Mouse (Mus musculus): ENCODE data around the gene Dgkh. TPM values are rescaled to one million over a fixed set of nuclear protein-coding genes. Genes with fewer than 3 reads are reported as not detected.

The Dgkh gene
- 0.76 and 0.86 TPM in 2 replicates for polyA plus RNA-seq (2015; fragmentation: Nextera tagmentation; extraction: Ambion mirVana)

DNA sequence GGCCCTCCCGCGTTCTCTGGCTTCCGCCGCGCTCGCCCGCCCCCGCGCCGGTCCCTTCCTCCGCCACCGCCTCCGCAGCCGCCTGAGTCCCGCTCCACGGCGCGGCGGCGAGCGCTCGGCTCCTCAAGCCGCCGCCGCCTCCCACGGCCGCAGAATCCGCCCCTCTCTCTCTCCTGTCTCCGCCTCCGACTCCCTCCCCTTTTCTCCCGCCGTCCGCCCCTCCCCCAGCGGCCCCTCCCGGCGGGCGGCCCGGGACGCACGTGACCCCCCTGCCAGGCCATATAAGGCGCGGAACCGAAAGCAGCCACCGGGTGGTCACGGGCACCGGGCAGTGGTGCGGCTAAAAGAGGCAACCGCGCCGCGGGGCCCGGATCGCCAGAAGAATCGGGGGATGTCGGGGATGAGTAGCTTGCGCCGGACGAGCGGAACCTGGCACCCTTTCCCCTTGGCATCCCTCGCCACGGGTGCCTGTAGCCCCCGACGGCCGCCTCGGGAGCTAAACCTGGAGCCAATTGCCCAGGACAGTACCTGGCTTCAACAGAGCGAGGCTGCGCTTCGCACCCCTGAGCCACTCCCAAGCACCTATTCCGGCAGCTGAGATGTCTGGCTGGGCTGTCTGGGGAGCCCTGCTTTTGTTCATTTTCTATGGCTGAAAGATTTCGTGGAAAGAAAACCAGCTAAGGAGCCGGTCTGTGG is at the start of gene Dgkh:
Dgkh (minus strand) TSS at position 160 of the 696 bp plus-strand sequence.
- no peaks in the 10 kb centered on the region for H3K4me1 ChIP-seq (replicated peaks; ENCODE audit: control insufficient read depth, insufficient read depth)
- H3K4me3 ChIP-seq (ENCODE audit: low read depth, low read length), result peak within 1 kb of the TSS; percentile 75
- no peaks in the 10 kb centered on the region for H3K27me3 ChIP-seq (ENCODE audit: control insufficient read depth, insufficient read depth, low read length)
- under 1% methylated on average over 44 of the region's 71 CpGs for WGBS
- TF ChIP-seq EP300 (optimal IDR thresholded peaks at IDR 0.05) (peak; percentile 71), CTCF (IDR thresholded peaks at IDR 0.05; ENCODE audit: low read depth) (0 out of 2 replicates have a peak, but pooled peaks have one; percentile 3)
- H3K9ac ChIP-seq (ENCODE audit: low read length), result peak within 1 kb of the TSS; percentile 80
- peak within 1 kb of the TSS; percentile 93 for H3K27ac ChIP-seq (replicated peaks)
- H3K4me2 ChIP-seq (replicated peaks; ENCODE audit: low read depth), result peak within 1 kb of the TSS; percentile 97
- no peaks in the 10 kb centered on the region for H3K9me3 ChIP-seq (ENCODE audit: control insufficient read depth, low read length)
- peak; percentile 96 for ATAC-seq (ENCODE audit: low FRiP score, low TSS enrichment)
- no peaks in the 10 kb centered on the region for H3K36me3 ChIP-seq (ENCODE audit: control insufficient read depth, insufficient read depth, low read length)
- DNase-seq (ENCODE audit: low spot score), result peak; percentile 85

DNA sequence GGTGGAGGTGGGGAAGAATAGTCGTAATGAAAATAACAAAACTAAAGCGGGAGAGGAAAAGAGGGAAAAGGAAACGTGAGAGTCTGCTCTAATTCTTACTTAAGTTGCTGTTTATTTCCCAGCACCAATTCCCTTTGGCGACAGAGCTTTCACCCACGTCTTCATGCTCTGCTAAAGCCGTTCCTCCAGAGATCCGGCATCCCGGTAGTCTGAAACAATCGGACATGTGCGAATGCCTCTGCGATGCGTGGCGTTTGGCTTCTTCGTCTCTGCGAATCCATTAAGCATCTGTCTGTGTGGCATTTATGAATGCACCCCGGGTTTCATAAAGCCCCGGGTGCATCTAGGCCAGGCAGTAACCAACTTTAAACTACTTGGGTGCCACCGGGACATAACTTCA is 44.6 kb upstream of the Dgkh start:
- 57% methylated on average over 18 of the region's 18 CpGs for WGBS
- H3K9me3 ChIP-seq (ENCODE audit: control insufficient read depth, low read length), result no peaks in the 10 kb centered on the region
- H3K27me3 ChIP-seq (ENCODE audit: control insufficient read depth, insufficient read depth, low read length), result no peaks in the 10 kb centered on the region
- peak overlapping the region; percentile 23; the same call in 1 of the 2 replicates for H3K4me2 ChIP-seq (replicated peaks; ENCODE audit: low read depth)
- no peak for TF ChIP-seq EP300 (optimal IDR thresholded peaks at IDR 0.05)
- TF ChIP-seq CTCF (IDR thresholded peaks at IDR 0.05; ENCODE audit: low read depth), result no peak
- DNase-seq (ENCODE audit: low spot score) (no peak), ATAC-seq (ENCODE audit: low FRiP score, low TSS enrichment) (no peak)
- no peak overlapping the region for H3K27ac ChIP-seq (replicated peaks)
- H3K4me3 ChIP-seq (ENCODE audit: low read depth, low read length), result no peak overlapping the region
- H3K4me1 ChIP-seq (replicated peaks; ENCODE audit: control insufficient read depth, insufficient read depth), result no peaks in the 10 kb centered on the region
- H3K36me3 ChIP-seq (ENCODE audit: control insufficient read depth, insufficient read depth, low read length), result no peaks in the 10 kb centered on the region
- no peak overlapping the region for H3K9ac ChIP-seq (ENCODE audit: low read length)

DNA sequence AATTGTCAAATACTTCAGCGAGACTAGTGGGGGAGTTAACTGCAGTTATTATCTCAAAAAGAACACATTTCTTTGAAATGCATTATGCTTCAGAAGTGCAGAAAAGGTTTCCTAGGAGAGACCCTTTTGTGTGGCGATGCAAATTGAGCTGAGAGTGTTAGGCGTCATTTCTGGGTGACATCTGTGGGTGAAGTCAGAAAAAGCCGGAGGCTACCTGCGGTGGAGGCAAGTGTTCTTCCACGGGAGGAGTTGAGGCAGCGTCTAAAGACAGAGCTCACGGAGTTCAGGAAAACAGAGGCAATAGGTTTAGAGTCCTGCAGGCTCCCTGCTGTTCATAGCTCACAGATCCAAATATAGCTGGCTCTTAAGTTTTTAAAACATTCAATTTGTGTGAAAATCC is 44.1 kb upstream of the Dgkh start:
- Histone ChIP-seq H3K27me3 (ENCODE audit: control insufficient read depth, insufficient read depth, low read length) (no peaks in the 10 kb centered on the region), H3K9ac (ENCODE audit: low read length) (no peak overlapping the region), H3K4me2 (replicated peaks; ENCODE audit: low read depth) (0 out of 2 replicates have a peak overlapping the region, but pooled peaks have one; percentile 23), H3K9me3 (ENCODE audit: control insufficient read depth, low read length) (no peaks in the 10 kb centered on the region), H3K36me3 (ENCODE audit: control insufficient read depth, insufficient read depth, low read length) (no peaks in the 10 kb centered on the region), H3K4me1 (replicated peaks; ENCODE audit: control insufficient read depth, insufficient read depth) (no peaks in the 10 kb centered on the region), H3K4me3 (ENCODE audit: low read depth, low read length) (no peak overlapping the region), H3K27ac (replicated peaks) (no peak overlapping the region)
- DNase-seq (ENCODE audit: low spot score) (no peak), ATAC-seq (ENCODE audit: low FRiP score, low TSS enrichment) (no peak)
- WGBS, result 39% methylated on average over 8 of the region's 8 CpGs
- TF ChIP-seq CTCF (IDR thresholded peaks at IDR 0.05; ENCODE audit: low read depth), result no peak
- TF ChIP-seq EP300 (optimal IDR thresholded peaks at IDR 0.05), result no peak

DNA sequence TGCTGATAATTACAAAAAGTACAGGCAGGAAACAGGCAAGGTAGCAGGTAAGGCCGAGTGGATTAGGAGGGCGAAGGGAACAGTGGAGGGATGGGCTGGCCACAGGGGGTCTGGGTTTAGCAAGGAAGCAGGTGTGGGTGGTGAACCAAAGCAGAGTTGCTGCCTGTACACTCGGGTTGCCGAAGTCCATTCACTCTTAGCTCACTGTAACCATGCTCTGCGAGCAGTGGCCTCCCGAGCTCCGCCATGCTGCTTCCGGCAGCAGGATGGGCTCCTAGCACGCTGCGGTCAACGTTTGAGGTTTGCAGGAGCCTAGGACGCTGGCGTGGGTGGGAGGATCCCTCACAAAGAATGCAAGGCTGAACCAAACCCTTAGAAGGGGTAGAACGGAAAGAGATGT is 43.1 kb upstream of the Dgkh start:
- Histone ChIP-seq H3K27ac (replicated peaks) (no peak overlapping the region), H3K4me1 (replicated peaks; ENCODE audit: control insufficient read depth, insufficient read depth) (no peaks in the 10 kb centered on the region), H3K9ac (ENCODE audit: low read length) (no peak overlapping the region), H3K9me3 (ENCODE audit: control insufficient read depth, low read length) (no peaks in the 10 kb centered on the region), H3K4me3 (ENCODE audit: low read depth, low read length) (no peak overlapping the region), H3K27me3 (ENCODE audit: control insufficient read depth, insufficient read depth, low read length) (no peaks in the 10 kb centered on the region), H3K36me3 (ENCODE audit: control insufficient read depth, insufficient read depth, low read length) (no peaks in the 10 kb centered on the region), H3K4me2 (replicated peaks; ENCODE audit: low read depth) (no peak overlapping the region)
- TF ChIP-seq CTCF (IDR thresholded peaks at IDR 0.05; ENCODE audit: low read depth) (no peak), EP300 (optimal IDR thresholded peaks at IDR 0.05) (no peak)
- ATAC-seq (ENCODE audit: low FRiP score, low TSS enrichment), result no peak
- 63% methylated on average over 14 of the region's 14 CpGs for WGBS
- no peak for DNase-seq (ENCODE audit: low spot score)

DNA sequence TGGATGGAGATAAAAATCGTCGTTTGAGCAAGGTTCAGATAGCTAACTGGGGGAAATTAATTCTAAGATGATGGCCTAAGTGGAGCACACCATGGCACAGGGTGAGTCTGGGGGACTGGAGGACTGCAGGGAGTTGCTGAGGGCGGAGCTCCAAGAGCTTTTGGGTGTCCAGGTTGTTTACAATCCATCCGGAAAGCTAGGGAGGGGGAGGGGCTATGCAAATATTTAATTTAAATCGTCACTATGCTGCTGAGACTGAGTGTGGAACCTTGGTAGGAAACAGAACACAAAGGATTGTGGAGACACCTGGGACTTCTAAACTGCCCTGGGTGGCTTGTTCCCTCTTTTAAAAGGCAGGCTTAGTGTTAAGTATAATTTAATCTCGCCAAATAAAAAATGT is 42.6 kb upstream of the Dgkh start:
- no peaks in the 10 kb centered on the region for H3K36me3 ChIP-seq (ENCODE audit: control insufficient read depth, insufficient read depth, low read length)
- no peak overlapping the region for H3K4me2 ChIP-seq (replicated peaks; ENCODE audit: low read depth)
- 39% methylated on average over 6 of the region's 6 CpGs for WGBS
- no peaks in the 10 kb centered on the region for H3K4me1 ChIP-seq (replicated peaks; ENCODE audit: control insufficient read depth, insufficient read depth)
- H3K9ac ChIP-seq (ENCODE audit: low read length), result no peak overlapping the region
- no peak overlapping the region for H3K27ac ChIP-seq (replicated peaks)
- no peaks in the 10 kb centered on the region for H3K9me3 ChIP-seq (ENCODE audit: control insufficient read depth, low read length)
- ATAC-seq (ENCODE audit: low FRiP score, low TSS enrichment) (no peak), DNase-seq (ENCODE audit: low spot score) (no peak)
- no peak for TF ChIP-seq EP300 (optimal IDR thresholded peaks at IDR 0.05)
- no peak for TF ChIP-seq CTCF (IDR thresholded peaks at IDR 0.05; ENCODE audit: low read depth)
- no peaks in the 10 kb centered on the region for H3K27me3 ChIP-seq (ENCODE audit: control insufficient read depth, insufficient read depth, low read length)
- no peak overlapping the region for H3K4me3 ChIP-seq (ENCODE audit: low read depth, low read length)

DNA sequence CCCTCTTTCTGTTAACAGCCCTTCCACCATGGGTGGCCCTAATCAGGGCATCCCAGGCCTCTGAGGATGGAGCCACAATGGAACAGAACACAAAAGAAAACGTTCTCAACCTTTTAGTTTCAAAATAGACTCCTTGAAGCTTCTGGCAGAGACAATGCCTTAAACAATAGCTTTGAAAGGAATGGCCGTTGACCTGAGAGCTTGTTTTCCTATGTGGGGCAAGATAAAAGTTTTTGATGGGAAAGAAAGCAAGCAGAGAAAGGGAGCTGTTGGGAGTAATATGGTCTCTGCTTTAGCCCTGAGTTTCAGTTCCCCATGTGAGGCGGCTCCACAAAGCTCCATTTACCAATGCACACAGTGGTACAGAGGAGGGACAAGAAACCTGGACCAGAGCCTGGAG is 37.9 kb upstream of the Dgkh start:
- WGBS, result 41% methylated on average over 3 of the region's 3 CpGs
- H3K4me3 ChIP-seq (ENCODE audit: low read depth, low read length), result no peak overlapping the region
- H3K27ac ChIP-seq (replicated peaks), result no peak overlapping the region
- H3K27me3 ChIP-seq (ENCODE audit: control insufficient read depth, insufficient read depth, low read length), result no peaks in the 10 kb centered on the region
- H3K9ac ChIP-seq (ENCODE audit: low read length), result no peak overlapping the region
- H3K4me2 ChIP-seq (replicated peaks; ENCODE audit: low read depth), result no peak overlapping the region
- TF ChIP-seq EP300 (optimal IDR thresholded peaks at IDR 0.05), result no peak
- no peak for TF ChIP-seq CTCF (IDR thresholded peaks at IDR 0.05; ENCODE audit: low read depth)
- no peaks in the 10 kb centered on the region for H3K36me3 ChIP-seq (ENCODE audit: control insufficient read depth, insufficient read depth, low read length)
- ATAC-seq (ENCODE audit: low FRiP score, low TSS enrichment) (no peak), DNase-seq (ENCODE audit: low spot score) (no peak)
- H3K4me1 ChIP-seq (replicated peaks; ENCODE audit: control insufficient read depth, insufficient read depth), result no peaks in the 10 kb centered on the region
- no peaks in the 10 kb centered on the region for H3K9me3 ChIP-seq (ENCODE audit: control insufficient read depth, low read length)

All from stomach, postnatal 0 days (tissue).